Mouse (Mus musculus) mature B cell (primary cell): Measurements from ENCODE around the gene Plekhg1.

ENCODE experiments used
- in situ Hi-C: fragments of 300-500 bp; cut with MboI; formaldehyde crosslinking; loops from 2 replicates; pipeline ENCODE4 v1.14.3; 2019

Plekhg1 gene

DNA sequence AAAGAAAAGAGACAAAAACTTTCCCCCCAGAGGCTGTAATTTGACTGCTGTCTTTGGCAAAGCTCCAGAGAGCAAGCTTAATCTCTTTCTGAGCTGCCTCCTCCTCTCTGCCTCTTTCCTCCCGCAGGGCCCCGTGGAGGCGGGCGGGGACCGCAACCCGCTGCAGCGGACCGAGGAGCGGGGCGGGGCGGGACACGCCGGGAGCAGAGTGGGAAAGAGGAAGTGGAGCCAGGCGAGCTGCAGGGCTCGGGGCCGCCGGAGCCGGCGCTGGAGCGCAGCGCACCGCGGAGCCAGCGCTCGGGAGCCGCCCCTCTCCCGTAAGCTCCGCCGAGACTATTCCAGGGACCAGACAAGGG, at the start of gene Plekhg1:
TSS of gene Plekhg1 (plus strand) at position 217 of the 356 bp plus-strand sequence.
- in situ Hi-C loops: no loop called here

DNA sequence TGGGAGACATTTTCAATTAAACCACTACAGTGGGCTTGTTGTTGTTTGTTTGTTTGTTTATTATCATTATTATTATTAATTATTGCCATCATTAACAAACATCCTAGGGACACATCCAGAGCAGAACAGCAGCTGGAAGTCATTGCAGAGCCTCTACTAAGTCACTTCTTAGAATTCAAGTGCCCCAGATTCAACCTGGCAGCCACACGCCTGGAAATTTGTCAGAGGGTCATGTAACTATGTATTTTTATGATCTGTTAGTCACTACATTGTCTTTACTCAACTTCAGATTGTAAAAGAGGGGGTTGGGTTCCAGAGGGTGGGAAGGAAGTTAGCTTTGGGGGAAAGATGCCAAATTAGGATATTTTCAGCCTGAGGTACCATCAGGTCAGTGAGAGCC, 47.4 kb upstream of the Plekhg1 start:
- in situ Hi-C loops: no loop called here

DNA sequence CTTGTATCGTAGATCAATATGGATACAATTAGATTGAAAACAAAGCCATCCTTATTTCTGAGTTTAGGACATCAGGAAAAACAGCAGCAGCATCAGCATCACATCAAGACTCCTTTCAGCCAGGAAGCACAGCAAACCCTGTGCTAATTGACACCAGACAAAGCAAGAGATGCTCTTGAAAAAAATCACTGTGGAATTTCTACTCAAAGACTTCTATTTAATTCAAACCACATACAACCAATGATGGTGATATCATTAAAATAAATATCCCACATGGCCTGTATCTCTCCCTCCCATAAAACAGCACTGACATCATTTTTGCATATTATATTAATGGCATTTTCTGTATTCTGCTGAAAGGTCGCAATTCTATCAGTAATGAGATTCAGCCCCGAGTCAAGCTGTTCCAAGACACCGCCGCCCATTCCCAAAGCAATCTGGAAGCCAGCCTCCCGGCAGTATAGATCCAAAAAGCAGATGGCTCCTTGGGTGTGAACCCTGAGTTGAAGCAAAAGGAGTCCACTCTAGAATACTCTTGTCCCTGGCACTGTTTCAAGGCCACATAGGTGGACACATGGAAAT, 46.4 kb upstream of the Plekhg1 start:
- in situ Hi-C loops: no loop called here

DNA sequence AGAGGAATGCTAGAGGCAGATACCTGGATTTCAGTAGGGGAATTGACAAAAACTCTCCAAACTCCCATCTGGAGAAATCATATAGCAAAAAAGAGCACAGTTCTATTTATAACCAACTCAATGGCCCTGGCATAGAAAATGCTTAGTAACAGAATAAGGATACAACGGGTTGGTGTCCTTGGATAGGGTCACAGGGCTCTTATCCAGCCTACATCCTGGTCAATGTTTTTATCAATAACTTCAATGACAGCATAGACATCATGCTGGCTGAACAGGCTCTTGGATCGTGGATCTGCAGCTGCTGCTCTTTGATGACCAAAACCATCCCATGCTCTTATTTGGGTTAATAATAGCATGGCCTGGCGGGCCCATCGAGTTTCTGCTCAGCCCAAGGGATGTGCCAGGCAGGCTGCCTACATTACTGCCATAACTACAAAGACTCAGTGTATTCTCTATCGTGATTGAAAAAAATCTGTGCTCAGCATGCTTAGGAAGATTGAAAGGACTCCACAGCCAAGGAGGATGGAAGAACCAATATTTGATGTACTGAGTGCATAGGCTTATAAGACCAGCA, 44.7 kb upstream of the Plekhg1 start:
- in situ Hi-C loops: no loop called here

- in situ Hi-C loops: no loop called here
Observed at GRCm38 (mm10) chr10:3696727-3697348, 43.3 kb upstream of the Plekhg1 start.

DNA sequence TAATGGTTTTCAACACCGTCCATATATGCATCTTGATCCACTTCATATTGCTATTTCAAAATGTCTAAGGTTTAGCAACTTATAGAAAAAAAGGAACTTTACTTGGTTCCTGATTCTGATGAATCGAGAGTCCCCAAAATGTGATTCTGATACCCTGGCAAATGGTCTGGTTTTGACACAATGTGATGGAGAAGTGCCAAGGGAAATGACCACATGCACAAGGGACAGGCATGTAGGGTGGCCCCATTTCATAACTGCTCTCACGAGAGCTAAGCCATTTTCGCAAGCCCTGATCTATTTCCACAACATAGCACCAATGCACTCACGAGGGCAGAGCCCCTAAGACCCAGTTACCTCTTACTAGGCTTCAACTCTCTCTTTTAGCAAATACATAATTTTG, 42.7 kb upstream of the Plekhg1 start:
- in situ Hi-C loops: no loop called here

- in situ Hi-C loops: no loop called here
Observed at GRCm38 (mm10) chr10:3700225-3701073, 39.7 kb upstream of the Plekhg1 start.

- in situ Hi-C loops: no loop called here
Observed at GRCm38 (mm10) chr10:3701832-3702231, 38.3 kb upstream of the Plekhg1 start.

DNA sequence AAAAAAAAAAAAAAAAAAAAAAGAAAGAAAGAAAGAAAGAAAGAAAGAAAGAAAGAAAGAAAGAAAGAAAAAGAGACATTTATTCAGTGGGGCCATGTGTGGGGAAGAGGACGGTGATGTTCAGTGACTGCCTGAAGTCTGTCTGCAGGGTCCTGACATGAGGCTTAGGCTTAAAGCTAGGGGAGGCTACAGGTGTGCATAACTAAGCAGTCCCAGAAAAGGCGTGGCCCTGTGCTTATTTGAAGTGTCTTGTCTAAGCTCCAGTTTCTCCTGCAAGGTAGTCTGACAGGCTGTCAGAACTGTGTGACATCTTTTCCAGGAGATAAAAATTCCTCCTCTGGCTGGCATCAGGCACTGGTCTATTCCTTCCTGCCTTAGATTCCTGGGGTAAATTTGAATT, 37.6 kb upstream of the Plekhg1 start:
- in situ Hi-C loops: no loop called here

GRCm38 (mm10) chr10:3706231-3706630, 33.9 kb upstream of the Plekhg1 start:
- in situ Hi-C loops: no loop called here

DNA sequence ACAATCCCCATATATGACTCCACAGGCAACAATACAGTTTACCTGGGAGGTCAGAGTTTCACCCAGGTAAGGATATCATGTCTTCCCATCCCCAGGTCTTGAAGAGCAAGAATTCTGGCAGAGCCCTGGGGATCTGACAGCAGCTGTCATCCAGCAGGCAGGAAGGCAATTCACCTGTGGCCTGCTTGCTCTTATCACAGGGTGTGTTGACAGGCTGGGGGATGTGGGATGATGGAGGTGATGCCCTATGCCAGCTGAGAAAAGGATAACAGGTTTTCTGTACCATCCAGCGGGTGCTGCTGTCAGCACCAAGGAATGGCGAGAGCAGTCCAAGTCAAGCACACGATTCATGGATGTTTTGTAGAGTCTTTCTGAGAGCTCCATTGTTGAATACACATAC, 30.1 kb upstream of the Plekhg1 start:
- in situ Hi-C loops: no loop called here

DNA sequence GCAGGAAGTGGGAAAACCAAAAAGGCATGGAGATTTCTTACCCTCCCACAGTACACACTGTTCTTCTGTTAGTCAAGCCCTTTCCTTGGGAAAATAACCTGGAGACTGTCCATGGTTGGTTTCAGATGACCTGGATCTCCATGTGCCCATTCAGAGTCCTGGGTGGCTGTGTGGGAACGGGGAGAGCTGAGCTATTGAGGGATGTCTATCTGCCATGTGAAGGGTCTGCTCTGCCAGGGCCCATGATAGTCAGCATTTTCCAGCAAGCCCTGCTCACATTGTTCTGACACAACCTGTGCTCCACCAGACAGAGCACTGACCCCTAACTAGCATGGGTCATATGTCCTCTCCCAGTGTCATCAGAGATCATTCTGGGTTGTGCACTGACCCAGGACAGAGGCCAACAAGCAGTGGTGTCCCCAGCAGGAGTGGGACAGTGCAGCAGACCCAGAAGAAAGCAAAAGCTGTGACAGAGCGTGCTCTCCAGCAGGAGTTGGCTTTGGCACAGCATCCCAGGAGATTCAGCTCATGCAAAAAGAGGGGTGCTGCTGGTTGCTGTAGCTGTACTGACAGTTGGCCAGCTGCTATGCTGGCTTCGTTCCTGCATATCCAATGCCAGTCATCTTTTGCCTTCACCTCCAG, 24.7 kb upstream of the Plekhg1 start:
- in situ Hi-C loops: no loop called here

GRCm38 (mm10) chr10:3718021-3718865, 21.9 kb upstream of the Plekhg1 start:
- in situ Hi-C loops: no loop called here

GRCm38 (mm10) chr10:3720296-3720695, 19.9 kb upstream of the Plekhg1 start:
- in situ Hi-C loops: no loop called here

DNA sequence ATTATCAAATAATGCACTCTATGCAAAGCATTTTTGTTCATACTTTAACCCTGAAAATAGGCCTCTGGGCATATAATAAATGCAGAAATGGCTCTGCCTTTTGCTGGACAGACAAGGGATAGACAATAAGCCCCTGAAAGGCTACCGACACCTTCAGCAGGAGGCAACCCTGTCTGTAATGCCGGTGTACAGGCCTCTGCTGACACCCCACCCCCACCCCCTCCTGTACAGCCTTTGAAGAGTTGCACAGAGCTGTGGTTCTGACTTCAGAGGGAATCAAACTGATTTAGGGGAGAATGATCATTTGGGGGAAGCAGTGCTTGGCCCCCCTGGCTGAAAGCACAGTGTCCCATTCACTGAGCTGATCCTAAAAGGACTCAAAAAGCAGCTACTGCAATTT, 17.8 kb upstream of the Plekhg1 start:
- in situ Hi-C loops: no loop called here

GRCm38 (mm10) chr10:3724665-3725064, 15.5 kb upstream of the Plekhg1 start:
- in situ Hi-C loops: no loop called here

- in situ Hi-C loops: no loop called here
Observed at GRCm38 (mm10) chr10:3729666-3730065, 10.5 kb upstream of the Plekhg1 start.

GRCm38 (mm10) chr10:3730314-3730713, 9.8 kb upstream of the Plekhg1 start:
- in situ Hi-C loops: no loop called here

GRCm38 (mm10) chr10:3737034-3737433, 3.1 kb upstream of the Plekhg1 start:
- in situ Hi-C loops: no loop called here

DNA sequence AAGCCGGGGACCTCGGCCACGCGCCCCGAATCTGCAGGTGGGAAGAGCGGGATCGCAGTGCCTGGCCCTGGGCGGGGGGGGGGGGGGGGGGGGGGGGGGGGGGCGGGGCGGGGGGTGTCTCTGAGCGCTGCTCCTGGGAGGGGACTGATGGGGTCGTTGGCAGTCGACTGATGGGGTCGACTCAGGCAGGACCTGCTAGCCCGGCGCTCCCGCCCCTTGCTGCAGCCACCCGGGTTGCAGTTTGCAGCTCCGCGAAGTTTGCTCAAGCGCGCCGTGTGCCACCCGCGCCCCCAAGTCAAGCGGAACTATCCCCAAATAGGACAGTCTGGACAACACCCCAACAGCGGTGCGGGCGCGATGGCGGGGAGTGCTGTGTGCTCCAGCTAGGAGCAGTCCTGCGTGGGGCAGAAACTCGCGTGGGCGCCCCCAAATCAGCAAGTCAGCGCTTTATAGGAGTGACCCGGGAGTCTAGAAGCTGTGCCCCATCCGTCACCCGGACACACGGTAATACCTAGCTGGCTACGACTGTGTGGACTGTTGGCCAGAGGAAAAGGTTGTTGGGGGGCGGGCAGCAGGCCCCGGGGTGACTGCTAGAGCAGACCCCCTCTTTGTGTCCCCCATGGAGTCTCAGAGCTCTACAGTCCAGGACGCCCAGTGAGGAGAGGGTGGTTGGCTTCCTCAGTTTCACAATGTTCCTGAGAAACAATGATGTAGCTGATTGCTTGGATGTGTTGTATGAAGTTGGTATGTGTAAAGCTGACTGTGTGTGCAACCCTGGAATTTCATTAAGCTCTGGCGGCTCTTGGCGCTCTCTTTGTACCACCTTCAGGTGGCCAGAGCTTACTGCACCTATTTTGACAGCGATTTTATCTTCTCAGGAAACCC, 582 bp downstream of the Plekhg1 start:
- in situ Hi-C loops: no loop called here
